Mouse (Mus musculus): ENCODE measurements around the gene Per1.

The Per1 gene

DNA sequence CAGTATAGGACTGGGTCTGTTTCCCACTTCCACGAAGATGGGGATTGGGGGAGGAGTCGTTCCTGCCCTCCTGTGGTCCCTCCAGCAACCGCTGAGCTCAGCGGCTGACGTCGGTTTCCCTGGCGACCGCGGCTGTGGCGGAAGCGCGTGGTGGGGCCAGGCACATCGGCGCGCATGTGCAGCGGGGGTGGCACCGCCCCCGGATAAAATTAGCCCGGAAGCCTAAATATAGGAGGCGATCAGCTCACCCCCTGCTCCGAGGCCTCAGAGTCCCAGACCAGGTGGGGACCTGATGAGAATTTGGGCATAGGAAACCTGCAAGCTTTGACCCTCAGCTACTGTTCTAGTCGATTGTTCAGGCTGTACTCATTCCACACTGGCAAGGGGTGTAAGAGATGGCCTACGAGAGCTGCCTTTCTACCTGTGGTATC lies 4.9 kb downstream of the Per1 start:
- peak; percentile 88 to 92 for DNase-seq

DNA sequence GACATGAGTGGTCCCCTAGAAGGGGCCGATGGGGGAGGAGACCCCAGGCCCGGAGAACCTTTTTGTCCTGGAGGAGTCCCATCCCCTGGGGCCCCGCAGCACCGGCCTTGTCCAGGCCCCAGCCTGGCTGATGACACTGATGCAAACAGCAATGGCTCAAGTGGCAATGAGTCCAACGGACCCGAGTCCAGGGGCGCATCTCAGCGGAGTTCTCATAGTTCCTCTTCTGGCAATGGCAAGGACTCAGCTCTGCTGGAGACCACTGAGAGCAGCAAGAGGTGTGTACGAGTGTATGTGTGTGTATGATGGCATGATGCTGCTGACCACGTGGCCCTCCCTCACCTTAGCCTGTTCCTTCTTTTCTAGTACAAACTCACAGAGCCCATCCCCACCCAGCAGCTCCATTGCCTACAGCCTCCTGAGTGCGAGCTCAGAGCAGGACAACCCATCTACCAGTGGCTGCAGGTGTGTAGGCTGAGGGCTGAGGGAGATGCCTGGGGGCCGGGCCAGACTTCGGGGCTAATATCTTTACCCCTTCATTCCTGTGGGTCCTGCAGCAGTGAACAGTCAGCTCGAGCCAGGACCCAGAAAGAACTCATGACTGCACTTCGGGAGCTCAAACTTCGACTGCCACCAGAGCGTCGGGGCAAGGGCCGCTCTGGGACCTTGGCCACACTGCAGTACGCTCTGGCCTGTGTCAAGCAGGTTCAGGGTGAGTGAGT lies 5.8 kb downstream of the Per1 start:
- peak; percentile 30 to 34 for DNase-seq

DNA sequence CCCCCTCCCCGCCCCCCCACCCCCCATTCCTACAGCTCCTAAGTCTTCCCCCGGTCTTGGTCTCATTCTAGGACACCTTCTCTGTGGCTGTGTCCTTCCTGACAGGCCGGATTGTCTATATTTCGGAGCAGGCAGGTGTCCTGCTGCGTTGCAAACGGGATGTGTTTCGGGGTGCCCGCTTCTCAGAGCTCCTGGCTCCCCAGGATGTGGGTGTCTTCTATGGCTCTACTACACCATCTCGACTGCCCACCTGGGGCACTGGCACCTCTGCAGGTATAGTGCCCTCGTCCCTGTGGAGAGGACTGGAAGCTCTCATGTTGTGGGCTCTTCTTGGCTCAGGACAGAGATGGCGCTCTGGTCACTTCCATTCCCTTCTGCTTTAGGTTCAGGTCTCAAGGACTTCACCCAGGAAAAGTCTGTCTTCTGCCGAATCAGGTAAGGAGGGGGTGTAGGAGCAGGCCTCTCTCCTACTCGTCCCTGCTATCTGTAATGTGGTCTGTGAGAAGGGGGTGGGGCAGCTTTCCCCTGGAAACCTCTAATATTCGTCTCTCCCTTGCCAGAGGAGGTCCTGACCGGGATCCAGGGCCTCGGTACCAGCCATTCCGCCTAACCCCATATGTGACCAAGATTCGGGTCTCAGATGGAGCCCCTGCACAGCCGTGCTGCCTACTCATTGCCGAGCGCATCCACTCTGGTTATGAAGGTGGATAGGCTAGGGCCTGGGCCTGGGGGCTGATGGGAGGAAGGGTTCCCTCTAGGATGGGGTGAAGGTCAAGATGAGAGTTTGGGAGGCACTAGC lies 6.8 kb downstream of the Per1 start:
- DNase-seq, result peak in 1 of 2 experiments; percentile 12

DNA sequence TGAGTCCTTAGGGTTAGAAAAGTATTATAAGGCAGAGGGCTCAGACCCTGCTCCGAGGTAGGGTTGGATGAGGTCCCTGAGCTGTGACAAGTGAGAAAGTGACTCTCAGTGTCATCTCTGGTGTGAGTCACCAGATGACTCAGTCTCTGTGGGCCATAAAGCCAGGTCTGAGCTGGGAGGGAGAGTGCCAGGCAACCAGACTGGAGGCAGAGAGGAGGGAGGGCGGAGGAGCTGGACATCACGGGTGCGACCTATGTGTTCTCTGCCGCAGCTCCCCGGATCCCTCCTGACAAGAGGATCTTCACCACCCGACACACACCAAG lies 7.3 kb downstream of the Per1 start:
- no peak for DNase-seq

DNA sequence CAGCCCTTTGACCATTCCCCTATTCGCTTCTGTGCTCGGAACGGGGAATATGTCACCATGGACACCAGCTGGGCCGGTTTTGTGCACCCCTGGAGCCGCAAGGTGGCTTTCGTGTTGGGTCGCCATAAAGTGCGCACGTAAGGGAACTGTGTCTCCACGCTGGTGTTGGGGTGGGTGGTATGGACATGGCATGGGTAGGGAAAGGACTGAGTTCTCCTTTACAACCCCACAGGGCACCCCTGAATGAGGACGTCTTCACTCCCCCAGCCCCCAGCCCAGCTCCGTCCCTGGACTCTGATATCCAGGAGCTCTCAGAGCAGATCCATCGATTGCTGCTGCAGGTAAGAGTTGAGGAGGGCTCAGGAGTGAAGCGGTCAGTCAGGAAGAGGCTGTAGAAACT lies 8.1 kb downstream of the Per1 start:
- no peak for DNase-seq

DNA sequence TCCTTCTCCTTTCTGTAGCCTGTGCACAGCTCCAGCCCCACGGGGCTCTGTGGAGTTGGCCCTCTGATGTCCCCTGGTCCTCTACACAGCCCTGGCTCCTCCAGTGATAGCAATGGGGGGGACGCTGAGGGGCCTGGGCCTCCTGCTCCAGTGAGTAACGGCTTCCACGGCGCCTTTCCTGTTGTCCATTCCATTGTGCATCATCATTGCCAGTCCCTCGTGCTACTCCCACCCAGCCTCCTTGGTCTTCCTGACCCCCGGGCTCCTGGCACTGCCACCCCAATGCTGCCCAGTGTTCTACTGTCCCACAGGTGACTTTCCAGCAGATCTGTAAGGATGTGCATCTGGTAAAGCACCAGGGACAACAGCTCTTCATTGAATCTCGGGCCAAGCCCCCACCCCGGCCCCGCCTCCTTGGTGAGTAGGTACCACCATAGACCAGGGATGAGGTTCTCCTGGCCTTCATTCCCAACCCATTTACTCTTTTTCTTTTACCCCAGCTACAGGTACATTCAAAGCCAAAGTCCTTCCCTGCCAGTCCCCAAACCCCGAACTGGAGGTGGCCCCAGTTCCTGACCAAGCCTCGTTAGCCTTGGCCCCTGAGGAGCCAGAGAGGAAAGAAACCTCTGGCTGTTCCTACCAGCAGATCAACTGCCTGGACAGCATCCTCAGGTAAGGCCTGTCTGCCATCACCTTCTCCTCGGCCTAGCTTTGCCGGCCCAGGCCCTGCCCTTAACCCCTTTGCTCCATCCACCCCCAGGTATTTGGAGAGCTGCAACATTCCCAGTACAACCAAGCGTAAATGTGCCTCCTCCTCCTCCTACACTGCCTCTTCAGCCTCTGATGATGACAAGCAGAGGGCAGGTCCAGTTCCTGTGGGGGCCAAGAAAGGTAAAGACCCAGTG lies 8.8 kb downstream of the Per1 start:
- peak in 1 of 2 experiments; percentile 11 for DNase-seq

DNA sequence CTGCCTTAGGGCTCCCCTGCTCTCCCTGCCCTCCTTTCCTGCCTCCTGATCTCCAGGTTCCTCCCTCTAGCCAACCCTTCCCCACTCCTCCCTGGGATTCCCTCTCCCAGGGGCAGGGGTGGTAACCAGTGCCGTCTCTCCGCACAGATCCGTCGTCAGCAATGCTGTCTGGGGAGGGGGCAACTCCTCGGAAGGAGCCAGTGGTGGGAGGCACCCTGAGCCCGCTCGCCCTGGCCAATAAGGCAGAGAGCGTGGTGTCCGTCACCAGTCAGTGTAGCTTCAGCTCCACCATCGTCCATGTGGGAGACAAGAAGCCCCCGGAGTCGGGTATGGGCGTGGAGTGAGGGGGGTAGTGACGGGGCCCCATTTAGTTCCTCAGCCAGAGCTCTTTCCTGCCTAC lies 9.5 kb downstream of the Per1 start:
- DNase-seq, result no peak

DNA sequence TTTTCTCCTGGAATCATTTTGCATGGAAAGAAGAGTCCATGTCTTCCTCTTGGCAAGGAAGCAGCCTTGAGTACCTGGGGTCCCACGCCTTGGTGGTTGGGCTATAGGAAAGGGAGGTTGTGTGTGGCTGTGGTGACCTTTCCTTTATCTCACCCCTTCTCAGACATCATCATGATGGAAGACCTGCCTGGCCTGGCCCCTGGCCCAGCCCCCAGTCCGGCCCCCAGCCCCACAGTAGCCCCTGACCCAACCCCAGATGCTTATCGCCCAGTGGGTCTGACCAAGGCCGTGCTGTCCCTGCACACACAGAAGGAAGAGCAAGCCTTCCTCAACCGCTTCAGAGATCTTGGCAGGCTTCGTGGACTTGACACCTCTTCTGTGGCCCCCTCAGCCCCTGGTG lies 10.2 kb downstream of the Per1 start:
- DNase-seq, result no peak

DNA sequence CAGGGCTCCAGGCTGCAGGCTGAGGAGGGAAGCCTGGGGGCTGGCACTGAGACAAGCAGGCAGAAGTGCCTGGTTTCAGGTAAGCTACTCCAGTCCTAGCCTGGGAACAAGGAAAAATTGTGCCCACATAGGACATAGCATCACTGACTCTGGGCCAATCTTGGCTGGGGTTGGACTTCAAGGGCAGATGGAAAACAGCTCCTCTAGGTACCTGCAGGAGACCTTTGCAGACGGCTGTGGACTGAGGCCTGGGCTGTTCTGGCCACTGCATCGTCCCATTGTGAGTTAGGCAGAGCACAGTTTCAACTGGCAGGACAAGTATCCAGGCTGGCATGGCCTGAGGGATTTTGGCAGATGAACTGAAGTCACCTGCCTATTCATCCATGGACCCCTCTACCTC lies 10.8 kb downstream of the Per1 start:
- DNase-seq, result peak in 1 of 2 experiments; percentile 15

DNA sequence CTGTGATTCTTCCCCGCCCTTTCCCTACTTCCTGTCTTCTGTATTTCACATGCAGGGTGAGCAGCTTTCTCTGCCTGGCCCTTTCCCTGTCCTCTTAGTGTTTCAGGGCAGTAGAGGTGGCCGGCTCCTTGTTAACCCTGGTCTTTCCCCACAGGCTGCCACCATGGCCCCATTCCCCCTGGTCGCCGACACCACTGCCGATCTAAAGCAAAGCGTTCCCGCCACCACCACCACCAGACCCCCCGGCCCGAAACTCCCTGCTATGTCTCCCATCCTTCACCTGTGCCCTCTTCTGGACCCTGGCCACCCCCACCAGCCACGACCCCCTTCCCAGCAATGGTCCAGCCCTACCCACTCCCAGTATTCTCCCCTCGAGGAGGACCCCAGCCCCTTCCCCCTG lies 11.3 kb downstream of the Per1 start:
- DNase-seq, result no peak

DNA sequence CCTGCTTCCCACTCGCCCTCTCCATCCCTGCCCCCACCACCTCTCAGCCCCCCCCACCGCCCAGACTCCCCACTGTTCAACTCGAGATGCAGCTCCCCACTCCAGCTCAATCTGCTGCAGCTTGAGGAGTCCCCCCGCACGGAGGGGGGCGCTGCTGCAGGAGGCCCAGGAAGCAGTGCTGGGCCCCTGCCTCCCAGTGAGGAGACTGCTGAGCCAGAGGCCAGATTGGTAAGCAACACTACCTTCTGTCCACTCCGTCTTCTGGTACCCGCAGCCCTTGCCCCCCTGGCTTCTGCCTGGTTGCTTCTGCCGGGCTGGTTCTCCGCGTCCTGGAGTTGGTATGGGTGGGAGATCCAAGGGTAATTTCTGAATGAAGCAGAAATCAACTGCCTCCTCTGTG lies 11.8 kb downstream of the Per1 start:
- DNase-seq, result no peak

DNA sequence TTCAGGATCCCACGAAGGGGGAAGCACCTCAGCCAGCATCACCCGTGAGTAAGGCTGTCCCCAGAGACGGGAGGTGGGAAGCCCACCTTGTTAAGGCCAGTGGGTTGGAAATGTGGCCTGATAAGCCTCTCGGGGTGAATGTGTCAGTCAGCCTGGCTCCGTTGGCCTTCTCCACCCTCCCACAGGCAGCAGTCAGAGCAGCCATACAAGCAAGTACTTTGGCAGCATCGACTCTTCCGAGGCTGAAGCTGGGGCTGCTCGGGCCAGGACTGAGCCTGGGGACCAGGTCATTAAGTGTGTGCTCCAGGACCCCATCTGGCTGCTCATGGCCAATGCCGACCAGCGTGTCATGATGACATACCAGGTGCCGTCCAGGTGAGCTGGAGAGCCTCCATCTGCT lies 12.7 kb downstream of the Per1 start:
- DNase-seq, result no peak

DNA sequence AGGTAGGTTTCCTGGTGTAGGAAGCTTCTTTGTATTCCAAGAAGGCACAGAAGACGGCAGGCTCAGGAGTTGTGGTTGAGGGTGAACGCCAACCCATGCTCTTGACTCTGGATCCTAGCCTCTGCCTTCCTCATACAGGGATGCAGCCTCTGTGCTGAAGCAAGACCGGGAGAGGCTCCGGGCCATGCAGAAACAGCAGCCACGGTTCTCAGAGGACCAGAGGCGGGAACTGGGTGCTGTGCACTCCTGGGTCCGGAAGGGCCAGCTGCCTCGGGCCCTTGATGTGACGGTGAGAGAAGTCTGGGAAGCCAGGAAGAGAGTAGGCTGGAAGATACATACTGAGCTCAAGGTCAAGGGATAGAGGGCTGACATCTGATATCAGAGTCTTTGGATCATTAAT lies 13.2 kb downstream of the Per1 start:
- no peak for DNase-seq

DNA sequence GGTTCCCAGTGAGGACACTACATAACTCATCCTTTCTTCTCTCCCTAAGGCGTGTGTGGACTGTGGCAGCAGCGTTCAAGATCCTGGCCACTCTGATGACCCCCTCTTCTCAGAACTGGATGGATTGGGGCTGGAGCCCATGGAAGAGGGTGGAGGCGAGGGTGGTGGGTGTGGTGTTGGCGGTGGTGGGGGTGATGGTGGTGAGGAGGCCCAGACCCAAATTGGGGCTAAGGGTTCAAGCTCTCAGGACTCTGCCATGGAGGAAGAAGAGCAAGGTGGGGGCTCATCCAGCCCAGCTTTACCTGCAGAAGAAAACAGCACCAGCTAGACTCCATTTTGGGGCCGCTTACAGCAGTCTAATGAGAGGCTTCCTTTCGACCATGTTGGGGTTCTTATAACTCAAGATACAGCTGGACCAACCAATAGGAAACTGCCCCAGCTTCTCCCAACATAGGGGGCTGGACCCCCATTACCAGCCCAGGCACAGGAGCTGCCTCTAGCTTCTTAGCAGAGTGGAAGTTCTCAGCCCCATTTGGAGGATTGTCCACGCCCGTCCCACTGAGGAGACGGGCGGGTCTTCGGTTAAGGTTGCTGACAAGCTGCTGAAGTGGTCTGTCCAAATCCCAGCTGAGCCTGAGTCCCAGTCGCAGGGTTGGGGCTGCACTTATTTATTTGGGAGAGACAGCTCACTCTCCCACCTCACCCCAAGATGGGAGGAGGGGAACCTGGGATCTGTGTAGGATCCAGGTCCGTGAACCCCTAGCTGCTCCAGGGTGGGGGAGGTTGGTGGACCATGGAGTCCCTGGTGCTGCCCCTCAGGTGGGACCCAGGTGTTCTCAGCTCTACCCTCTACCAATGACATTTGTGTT lies 14.2 kb downstream of the Per1 start:
- no peak for DNase-seq

DNA sequence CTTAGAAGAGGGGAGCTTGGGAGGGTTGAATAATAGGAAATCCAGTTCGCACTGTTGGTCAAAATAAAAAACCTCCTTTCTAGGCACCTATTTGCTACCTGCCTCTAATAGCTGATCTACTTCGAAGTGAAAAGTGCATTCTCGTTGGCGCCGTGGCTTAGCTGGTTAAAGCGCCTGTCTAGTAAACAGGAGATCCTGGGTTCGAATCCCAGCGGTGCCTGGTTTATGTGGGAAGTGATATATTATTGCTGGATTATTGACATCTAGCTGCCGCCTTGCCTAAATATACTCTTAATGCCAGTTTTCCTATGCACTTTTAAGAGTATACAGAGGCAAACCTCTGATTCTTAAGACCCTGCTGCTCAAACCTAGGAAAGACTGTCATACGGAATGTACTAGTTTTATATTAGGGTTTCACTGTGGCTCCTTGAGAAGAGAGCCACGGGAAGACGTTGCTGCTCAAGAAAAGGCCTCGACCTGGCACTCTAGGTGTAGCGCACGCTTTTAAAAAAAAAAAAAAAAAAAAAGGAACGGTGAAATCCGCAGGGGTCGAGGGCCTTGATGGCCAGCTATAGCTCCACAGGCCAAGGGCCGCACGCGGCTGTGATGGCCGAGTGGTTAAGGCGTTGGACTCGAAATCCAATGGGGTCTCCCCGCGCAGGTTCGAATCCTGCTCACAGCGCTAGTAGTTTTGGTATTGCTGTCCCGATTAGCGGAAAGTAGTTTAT lies 15.5 kb downstream of the Per1 start:
- DNase-seq, result peak; percentile 97 to 99

DNA sequence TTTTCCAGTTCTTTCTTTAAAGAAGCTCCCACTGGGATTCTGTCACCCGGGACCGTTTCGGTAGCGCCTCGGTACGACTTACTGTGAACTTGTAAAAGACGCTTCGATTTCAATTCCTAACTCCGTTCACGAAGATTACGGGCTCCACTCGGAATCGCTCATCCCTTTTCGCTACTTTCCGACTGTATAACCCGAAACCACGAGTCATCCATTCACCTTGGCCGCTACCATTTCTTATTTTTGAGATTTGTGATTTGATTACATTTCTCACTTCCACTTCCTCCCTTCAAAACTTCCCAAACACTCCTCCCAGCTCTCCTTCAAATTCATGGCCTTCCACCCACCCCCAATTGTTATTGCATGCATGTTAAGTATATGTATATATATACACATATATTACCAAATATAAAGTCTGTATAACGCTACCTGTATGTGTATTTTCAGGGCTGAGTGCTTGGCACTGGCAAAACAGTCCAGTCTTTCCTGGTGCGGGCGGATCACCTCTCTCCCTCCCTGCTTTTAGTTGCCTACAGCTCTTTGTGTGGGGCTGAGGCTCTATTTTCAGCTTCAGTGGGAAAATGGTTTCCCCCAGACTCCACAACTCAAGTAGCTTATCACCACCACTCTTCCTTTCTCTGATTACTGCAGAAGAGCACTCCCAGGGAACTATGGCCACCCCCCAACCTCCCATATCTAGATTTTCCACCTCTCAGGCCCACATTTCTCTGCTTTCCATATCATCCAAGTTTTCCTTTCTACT lies 16.2 kb downstream of the Per1 start:
- no peak for DNase-seq

DNA sequence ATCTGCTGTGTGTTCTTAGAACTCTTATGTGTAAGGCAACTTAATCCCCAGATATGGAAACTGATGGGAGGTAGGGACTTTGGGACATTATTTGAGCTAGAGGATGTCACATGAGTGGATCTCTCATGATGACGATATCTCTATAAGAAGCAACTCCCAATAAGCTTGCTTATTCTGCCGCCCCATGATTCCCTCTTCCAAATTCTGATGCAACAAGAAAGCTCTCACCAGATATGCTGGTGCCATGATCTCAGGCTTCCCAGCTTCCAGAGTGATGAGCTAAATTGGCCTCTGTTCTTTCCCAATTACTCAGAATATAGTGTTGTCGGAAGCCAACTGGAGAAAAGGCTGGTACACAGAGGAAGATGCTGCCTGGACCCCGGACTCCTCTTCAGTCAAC lies 16.8 kb downstream of the Per1 start:
- DNase-seq, result no peak

DNA sequence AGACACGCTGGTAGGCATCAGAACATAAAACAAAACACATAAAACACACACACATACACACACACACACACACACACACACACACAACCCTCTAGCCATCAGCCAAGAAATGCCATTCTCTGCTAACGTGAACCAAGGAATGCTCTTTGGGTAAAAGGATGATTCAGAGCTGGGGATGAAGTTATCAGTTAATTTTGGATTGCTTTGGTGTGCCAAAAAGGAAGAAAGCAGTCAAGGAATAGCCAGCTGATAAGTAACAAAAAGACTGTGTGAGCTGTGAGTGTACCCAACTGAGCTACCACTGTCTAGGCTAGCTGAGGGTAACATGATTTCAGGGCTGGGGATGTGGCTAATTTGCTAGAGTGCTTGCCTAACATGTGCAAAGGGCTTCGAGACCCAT lies 19.0 kb downstream of the Per1 start:
- no peak for DNase-seq

DNA sequence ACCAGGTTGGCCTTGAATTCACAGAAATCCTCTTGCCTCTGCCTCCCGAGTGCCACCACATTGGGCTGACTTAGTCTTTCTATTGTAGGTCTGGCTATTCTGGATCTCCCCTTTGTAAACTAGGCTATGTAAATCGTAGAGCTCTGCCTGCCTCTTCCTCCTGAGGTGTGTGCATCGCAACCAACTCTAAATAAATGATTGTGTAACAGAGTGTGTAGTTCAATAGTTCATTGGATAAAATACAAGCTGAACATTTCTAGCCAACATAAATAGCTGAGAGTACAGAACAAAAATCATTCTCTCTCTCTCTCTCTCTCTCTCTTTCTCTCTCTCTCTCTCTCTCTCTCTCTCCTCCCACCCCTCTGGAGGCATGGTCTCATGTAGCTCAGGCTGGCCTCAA lies 19.6 kb downstream of the Per1 start:
- DNase-seq, result no peak

DNA sequence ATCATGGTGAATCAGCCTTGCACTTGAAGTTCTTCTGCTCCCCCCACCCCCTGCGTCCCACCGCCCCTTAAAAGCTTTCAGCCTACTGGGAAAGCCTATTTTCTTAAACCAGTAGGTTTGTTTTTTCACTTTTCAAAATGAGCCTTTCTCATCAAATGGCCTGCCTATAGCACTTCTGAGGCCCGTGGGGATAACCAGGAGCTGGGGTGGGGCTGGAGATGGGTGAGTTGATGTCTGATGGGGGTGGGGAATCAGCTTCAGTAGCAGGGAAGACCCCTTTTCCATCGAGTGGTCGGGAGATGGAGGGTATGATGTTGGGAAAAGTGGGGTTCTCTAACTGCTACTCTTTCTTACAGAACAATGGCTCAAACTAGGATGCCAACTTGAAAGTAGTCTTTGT lies 21.8 kb downstream of the Per1 start:
- peak in 1 of 2 experiments; percentile 37 for DNase-seq

Measured in cerebellum, postnatal 10 days (tissue).